Mouse (Mus musculus): ENCODE results near the gene Ube2e1. TPM values are rescaled to one million over a fixed set of nuclear protein-coding genes. Genes with fewer than 3 reads are reported as not detected.

Gene Ube2e1
- polyA plus RNA-seq, 1 experiment from 2014 or later: 83.7 TPM

DNA sequence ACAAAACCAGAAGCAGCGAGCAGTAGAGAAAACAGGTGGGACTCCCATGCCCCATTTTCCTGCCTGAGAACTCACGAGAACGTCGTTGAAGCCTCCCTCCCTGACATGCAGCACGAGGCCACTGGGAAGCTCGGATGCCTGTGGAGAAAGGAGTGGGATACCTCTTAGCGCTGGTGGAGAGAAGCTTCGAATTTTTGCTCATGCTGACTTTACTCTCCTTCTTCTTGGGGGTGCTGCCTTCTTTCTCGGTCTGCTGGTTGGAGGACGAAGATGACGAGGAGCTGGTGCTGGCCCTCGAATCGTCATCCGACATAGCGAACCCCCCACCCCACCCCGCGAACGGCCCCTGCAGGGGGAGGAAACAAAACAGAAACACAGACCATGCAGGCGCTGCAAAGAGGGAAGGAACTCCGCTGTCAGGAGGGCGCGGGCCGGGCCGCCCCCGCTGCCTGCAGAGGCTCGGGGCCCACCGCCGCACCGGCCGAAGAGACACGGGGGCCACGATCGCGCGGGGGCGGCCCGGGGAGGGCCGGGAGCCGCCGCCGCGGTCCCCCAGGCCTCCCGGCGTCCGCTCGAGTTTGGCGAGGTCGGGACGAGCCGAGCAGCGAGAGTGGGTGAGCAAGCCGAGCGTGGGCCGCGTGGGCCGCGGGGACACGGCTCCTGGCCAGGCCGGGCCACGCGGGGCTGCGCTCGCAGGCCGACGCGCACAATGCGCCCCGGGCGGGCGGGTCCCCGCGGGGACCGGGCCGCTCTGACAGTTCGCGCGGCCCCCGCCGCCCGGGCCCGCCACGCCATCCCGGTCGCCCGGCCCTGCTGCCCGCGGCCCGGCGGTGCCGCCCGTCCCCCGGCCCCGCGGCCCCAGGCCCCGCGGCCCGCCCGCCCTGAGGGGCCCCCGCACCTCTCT lies 618 bp downstream of the Ube2e1 start:
- WGBS: 0% methylated on average over 40 of the region's 99 CpGs
- Histone ChIP-seq H3K27ac (ENCODE audit: low read length) (peak overlapping the region; percentile 87), H3K4me2 (replicated peaks; ENCODE audit: low read depth, low read length) (peak overlapping the region; percentile 88), H3K4me3 (ENCODE audit: low read depth, low read length) (peak overlapping the region; percentile 89), H3K4me1 (ENCODE audit: insufficient read depth, low read depth, low read length) (peaks cover 7% of the 10 kb centered on the region; the same call in 1 of the 2 replicates), H3K9ac (replicated peaks; ENCODE audit: low read depth) (peak overlapping the region; percentile 89), H3K9me3 (ENCODE audit: low read length) (no peaks in the 10 kb centered on the region), H3K27me3 (replicated peaks; ENCODE audit: insufficient read depth, low read length) (no peaks in the 10 kb centered on the region), H3K36me3 (ENCODE audit: insufficient read depth, low read length) (no peaks in the 10 kb centered on the region)
- DNase-seq (ENCODE audit: low spot score) (peak; percentile 58), ATAC-seq (peak; percentile 71)
- TF ChIP-seq EP300 (IDR thresholded peaks at IDR 0.05): no peak

DNA sequence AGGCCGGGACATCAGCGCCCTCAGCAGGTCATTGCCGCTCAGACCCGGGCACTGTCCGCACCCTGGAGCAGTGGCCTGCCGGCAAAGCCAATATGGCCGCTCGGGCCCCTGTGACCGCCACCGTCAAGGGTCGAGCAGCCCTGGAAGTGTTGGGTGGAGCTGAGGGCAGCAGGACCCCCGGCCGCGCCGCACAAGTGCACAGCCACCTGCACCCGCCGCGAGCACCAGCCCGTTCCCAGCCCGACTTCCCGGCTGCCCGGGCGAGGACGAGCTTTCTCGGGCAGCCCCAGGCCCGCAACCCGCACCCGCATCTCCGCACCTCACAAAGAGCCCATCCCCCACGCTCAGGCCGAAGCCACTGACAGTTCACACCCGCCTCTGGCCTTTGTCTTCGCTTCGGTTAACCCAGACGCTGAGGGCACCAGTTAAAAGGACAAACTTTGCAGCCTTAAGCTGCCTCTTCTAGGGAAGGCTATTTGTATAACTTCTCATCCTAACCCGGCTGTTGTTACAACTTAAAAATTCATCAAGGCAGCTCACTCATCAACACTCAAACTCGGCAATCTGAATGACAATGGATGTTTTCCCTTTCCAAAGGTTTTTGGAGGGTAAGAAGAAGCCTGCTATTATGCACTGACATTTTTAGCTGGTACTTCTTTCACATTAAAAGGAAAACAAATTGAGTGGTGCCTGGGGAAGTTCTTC lies 4.5 kb downstream of the Ube2e1 start:
- Histone ChIP-seq H3K27ac (ENCODE audit: low read length) (no peak overlapping the region), H3K4me1 (ENCODE audit: insufficient read depth, low read depth, low read length) (peaks cover 7% of the 10 kb centered on the region; the same call in 1 of the 2 replicates), H3K9ac (replicated peaks; ENCODE audit: low read depth) (peak overlapping the region; percentile 43; the same call in 1 of the 2 replicates), H3K4me2 (replicated peaks; ENCODE audit: low read depth, low read length) (peak overlapping the region; percentile 76), H3K27me3 (replicated peaks; ENCODE audit: insufficient read depth, low read length) (no peaks in the 10 kb centered on the region), H3K4me3 (ENCODE audit: low read depth, low read length) (peak overlapping the region; percentile 43), H3K9me3 (ENCODE audit: low read length) (no peaks in the 10 kb centered on the region), H3K36me3 (ENCODE audit: insufficient read depth, low read length) (no peaks in the 10 kb centered on the region)
- WGBS: 6% methylated on average over 34 of the region's 37 CpGs
- TF ChIP-seq EP300 (IDR thresholded peaks at IDR 0.05) (no peak), CTCF (IDR thresholded peaks at IDR 0.05) (peak; percentile 48)
- DNase-seq (ENCODE audit: low spot score) (peak; percentile 18), ATAC-seq (peak; percentile 19; the same call in 1 of the 2 replicates)

DNA sequence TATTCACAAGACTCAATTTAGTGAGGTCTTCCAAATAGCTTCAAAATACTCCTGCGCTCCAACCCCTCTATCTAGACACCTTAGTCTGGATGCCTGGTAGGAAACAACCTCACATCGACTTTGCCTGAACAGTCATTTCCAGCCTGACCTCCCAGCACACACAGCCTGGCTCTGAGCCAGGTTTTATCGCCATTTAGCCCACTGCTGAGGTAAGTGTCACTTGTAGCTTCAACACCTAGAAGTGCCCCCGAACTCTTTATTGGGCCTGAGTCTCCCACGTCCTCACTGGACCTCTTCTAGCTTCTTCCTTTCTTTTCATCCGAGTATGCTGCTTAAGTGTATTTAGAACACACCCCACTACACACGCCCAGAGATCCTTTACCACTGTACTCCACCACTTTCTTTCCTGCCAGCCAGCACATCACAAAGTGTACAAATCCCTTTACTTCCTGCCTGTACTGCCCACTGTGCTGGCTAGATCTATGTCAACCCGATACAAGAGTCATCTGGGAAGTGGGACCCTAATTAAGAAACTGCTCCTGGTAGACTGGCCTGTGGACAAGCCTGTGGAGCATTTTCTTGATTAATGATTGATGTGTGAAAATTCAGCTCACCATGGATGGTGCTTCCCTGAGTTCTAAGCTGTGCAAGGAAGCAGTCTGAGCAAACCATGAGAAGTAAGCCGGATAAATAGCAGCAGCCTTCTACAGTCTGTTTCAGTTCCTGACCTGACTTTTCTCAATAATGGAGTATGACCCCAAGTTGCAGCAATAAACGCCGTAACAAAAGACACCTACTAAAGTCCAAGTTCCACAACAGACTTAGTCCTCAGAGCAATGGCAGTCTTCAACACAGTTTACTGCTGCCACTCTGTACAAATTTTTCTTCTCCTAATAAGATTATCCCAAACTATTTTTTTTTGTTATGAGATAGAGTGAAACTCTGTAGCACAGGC lies 13.9 kb downstream of the Ube2e1 start:
- H3K27me3 ChIP-seq (replicated peaks; ENCODE audit: insufficient read depth, low read length): no peaks in the 10 kb centered on the region
- no peak for DNase-seq (ENCODE audit: low spot score)
- WGBS: 46% methylated on average over 11 of the region's 11 CpGs
- no peak overlapping the region for H3K4me2 ChIP-seq (replicated peaks; ENCODE audit: low read depth, low read length)
- no peaks in the 10 kb centered on the region for H3K36me3 ChIP-seq (ENCODE audit: insufficient read depth, low read length)
- H3K9ac ChIP-seq (replicated peaks; ENCODE audit: low read depth): no peak overlapping the region
- no peak overlapping the region for H3K4me3 ChIP-seq (ENCODE audit: low read depth, low read length)
- no peaks in the 10 kb centered on the region for H3K9me3 ChIP-seq (ENCODE audit: low read length)
- no peaks in the 10 kb centered on the region for H3K4me1 ChIP-seq (ENCODE audit: insufficient read depth, low read depth, low read length)
- no peak for ATAC-seq
- no peak for TF ChIP-seq EP300 (IDR thresholded peaks at IDR 0.05)
- no peak for TF ChIP-seq CTCF (IDR thresholded peaks at IDR 0.05)
- no peak overlapping the region for H3K27ac ChIP-seq (ENCODE audit: low read length)

DNA sequence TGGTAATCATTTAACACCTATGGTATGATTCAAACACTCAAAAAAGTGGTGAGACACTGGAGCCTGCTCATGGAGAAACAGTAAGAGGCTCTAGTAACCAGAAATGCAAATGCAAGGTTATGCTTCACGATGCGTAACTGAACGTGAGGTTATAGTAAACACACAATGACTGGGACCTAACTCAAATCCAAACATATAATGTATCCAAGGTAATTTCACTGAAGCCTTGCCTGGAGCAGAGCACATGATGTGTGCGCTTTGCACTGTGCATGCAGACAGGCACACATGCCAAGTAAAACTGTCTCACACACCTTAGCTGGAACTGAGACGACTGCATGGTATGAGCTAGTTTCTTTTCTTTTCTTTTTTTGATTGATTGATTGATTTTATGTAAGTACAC lies 27.5 kb downstream of the Ube2e1 start:
- Histone ChIP-seq H3K36me3 (ENCODE audit: insufficient read depth, low read length) (no peaks in the 10 kb centered on the region), H3K9me3 (ENCODE audit: low read length) (no peaks in the 10 kb centered on the region), H3K27me3 (replicated peaks; ENCODE audit: insufficient read depth, low read length) (no peaks in the 10 kb centered on the region), H3K4me3 (ENCODE audit: low read depth, low read length) (no peak overlapping the region), H3K4me1 (ENCODE audit: insufficient read depth, low read depth, low read length) (no peaks in the 10 kb centered on the region), H3K9ac (replicated peaks; ENCODE audit: low read depth) (no peak overlapping the region), H3K27ac (ENCODE audit: low read length) (no peak overlapping the region), H3K4me2 (replicated peaks; ENCODE audit: low read depth, low read length) (no peak overlapping the region)
- ATAC-seq (no peak), DNase-seq (ENCODE audit: low spot score) (no peak)
- TF ChIP-seq CTCF (IDR thresholded peaks at IDR 0.05): no peak; the same call in 1 of the 2 replicates
- WGBS: 93% methylated on average over 5 of the region's 5 CpGs

DNA sequence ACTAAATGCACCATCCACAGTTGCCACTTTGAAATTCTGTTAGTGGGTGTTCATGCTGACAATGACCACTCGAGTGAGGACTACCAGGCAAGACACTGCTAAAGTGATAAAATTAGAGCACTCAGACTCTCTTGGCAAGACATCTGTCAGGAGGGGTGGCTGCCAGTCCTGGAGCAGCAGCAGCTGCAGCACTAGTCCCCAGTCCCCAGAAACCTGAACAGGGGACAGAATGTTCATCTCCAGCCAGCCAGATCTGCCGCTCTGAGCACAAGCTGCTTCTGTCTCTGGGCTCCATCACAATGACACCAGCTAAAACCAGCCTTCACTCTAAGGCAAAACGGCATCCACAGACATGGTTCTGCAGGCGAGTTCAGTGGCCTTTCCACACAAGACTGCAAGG lies 28.4 kb downstream of the Ube2e1 start:
- H3K9me3 ChIP-seq (ENCODE audit: low read length): no peaks in the 10 kb centered on the region
- no peaks in the 10 kb centered on the region for H3K4me1 ChIP-seq (ENCODE audit: insufficient read depth, low read depth, low read length)
- H3K27ac ChIP-seq (ENCODE audit: low read length): no peak overlapping the region
- ATAC-seq (no peak), DNase-seq (ENCODE audit: low spot score) (no peak)
- no peak for TF ChIP-seq CTCF (IDR thresholded peaks at IDR 0.05)
- no peak for TF ChIP-seq EP300 (IDR thresholded peaks at IDR 0.05)
- 75% methylated on average over 4 of the region's 4 CpGs for WGBS
- H3K27me3 ChIP-seq (replicated peaks; ENCODE audit: insufficient read depth, low read length): no peaks in the 10 kb centered on the region
- no peak overlapping the region for H3K4me2 ChIP-seq (replicated peaks; ENCODE audit: low read depth, low read length)
- no peaks in the 10 kb centered on the region for H3K36me3 ChIP-seq (ENCODE audit: insufficient read depth, low read length)
- no peak overlapping the region for H3K4me3 ChIP-seq (ENCODE audit: low read depth, low read length)
- H3K9ac ChIP-seq (replicated peaks; ENCODE audit: low read depth): no peak overlapping the region
